Mouse (Mus musculus) intestine, postnatal 0 days (tissue): ENCODE results near the gene Sel1l. TPM values are rescaled to one million over a fixed set of nuclear protein-coding genes. Genes with fewer than 3 reads are reported as not detected.

Source experiments
- ATAC-seq: fragments of 200-750 bp; cut with Nextera tagmentation; 2 replicates; pipeline ENCODE4 v1.8.0; 2017; ENCODE audit warnings: mild to moderate bottlenecking, moderate TSS enrichment, moderate library complexity
- H3K27ac ChIP-seq: fragments of 300-500 bp; sonication (generic); 2 replicates; pipeline ENCODE4 v1.5.1; 2014; ENCODE audit warnings: mild to moderate bottlenecking, low read depth, low read length, moderate library complexity
- H3K27me3 ChIP-seq: fragments of 300-500 bp; sonication (generic); replicated peaks from 2 replicates; pipeline ENCODE4 v1.6.1; 2014; ENCODE audit warnings: low read length, mixed read lengths; ENCODE audit not compliant: control insufficient read depth, insufficient read depth
- H3K36me3 ChIP-seq: fragments of 300-500 bp; sonication (generic); 2 replicates; pipeline ENCODE4 v1.6.1; 2014; ENCODE audit warnings: mild to moderate bottlenecking, moderate library complexity; ENCODE audit not compliant: control insufficient read depth, insufficient read depth
- H3K4me1 ChIP-seq: fragments of 300-500 bp; sonication (generic); replicated peaks from 2 replicates; pipeline ENCODE4 v1.6.1; 2014; ENCODE audit warnings: antibody characterized with exemption, low read length, mixed read lengths; ENCODE audit not compliant: control insufficient read depth, insufficient read depth
- H3K4me2 ChIP-seq: fragments of 300-500 bp; sonication (generic); replicated peaks from 2 replicates; pipeline ENCODE4 v1.6.1; 2014; ENCODE audit warnings: low read depth, mild to moderate bottlenecking, moderate library complexity
- H3K4me3 ChIP-seq: fragments of 300-500 bp; sonication (generic); 2 replicates; pipeline ENCODE4 v1.5.1; 2014; ENCODE audit warnings: low read depth, low read length
- H3K9ac ChIP-seq: fragments of 300-500 bp; sonication (generic); 2 replicates; pipeline ENCODE4 v1.6.1; 2014; ENCODE audit warnings: mild to moderate bottlenecking, low read depth, low read length
- H3K9me3 ChIP-seq: fragments of 300-500 bp; sonication (generic); 2 replicates; pipeline ENCODE4 v1.6.1; 2016; ENCODE audit warnings: mixed run types; ENCODE audit not compliant: control insufficient read depth
- CTCF ChIP-seq: sonication (generic); IDR thresholded peaks from 2 replicates; pipeline ENCODE4 v1.5.1; 2016; ENCODE audit warnings: low read depth, mild to moderate bottlenecking, control low read depth, antibody characterized with exemption, moderate library complexity
- WGBS: fragments of 180-500 bp; shearing (Covaris S2); extraction: QIAGEN DNeasy Blood & Tissue Kit; methylation state at CpG from one replicate; pipeline ENCODE4 v1.1.7; 2014; 5-methylcytosine and 5-hydroxymethylcytosine counted together
- microRNA-seq: library from miRNA; unstranded; fragments of <30 nt; microRNA quantifications from one replicate; pipeline ENCODE4, GENCODE M21; 2016
- polyA plus RNA-seq: library from polyadenylated mRNA; unstranded; fragments of >200 nt; fragmentation: Nextera tagmentation; extraction: Ambion mirVana; gene quantifications from 2 replicates; pipeline ENCODE4 v1.2.1, GENCODE M21; 2015

The Sel1l gene
- polyA plus RNA-seq, 1 experiment from 2014 or later, result 88.2 TPM

DNA sequence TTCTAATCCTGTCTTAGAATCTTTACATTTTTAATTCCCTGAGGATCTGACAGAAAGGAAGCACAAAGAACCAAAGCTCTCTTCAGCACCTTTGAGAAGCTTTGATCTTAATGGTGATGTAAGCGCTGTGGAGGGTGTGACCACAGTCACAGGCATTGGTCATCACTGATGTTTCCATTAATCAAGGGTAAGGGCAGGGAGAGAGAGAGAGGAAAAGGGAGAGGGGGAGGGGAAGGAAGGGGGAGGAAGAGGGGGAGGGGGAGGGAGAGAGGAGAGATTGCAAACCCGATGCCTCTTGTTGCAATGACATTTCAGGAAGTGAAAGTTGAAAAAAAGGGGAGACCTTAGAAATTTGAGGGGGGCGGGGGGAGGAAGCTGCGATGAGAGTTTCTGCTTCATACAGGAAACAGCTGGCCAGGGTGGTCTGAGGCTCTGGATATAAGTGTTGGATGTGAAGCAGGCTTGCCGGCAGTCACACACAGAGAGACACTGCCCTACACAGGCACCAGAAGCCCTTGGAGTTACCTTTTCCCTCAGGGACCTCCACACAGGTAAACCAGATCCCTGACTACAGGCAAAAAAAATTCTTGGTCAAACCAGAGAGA is 92.3 kb downstream of the Sel1l start:
- Histone ChIP-seq H3K36me3 (no peaks in the 10 kb centered on the region), H3K4me3 (no peak overlapping the region), H3K9ac (no peak overlapping the region), H3K27me3 (no peaks in the 10 kb centered on the region), H3K9me3 (no peaks in the 10 kb centered on the region), H3K4me1 (no peaks in the 10 kb centered on the region; the same call in 1 of the 2 replicates), H3K4me2 (no peak overlapping the region), H3K27ac (no peak overlapping the region)
- TF ChIP-seq CTCF, result no peak
- ATAC-seq, result no peak
- WGBS, result 39% methylated on average over 5 of the region's 5 CpGs

Small RNAs within 50 kb of the gene (microRNA-seq; reads per million reads assigned to microRNA genes)
- gene Gm22015, result not detected

Other genes starting within 250 kb of the Sel1l start
- 2.7 and 3.5 TPM in 2 replicates for gene Ston2, start 60.8 kb downstream of the Sel1l start, polyA plus RNA-seq